Mouse (Mus musculus) gastrocnemius, postnatal 14 days (tissue): ENCODE results near the gene Sh3kbp1. TPM values are rescaled to one million over a fixed set of nuclear protein-coding genes. Genes with fewer than 3 reads are reported as not detected.

Experiments
- DNase-seq: peaks from one replicate; pipeline ENCODE4 v3.0.0; 2021; ENCODE audit warnings: mixed read lengths
- intact Hi-C: fragments of 180-260 bp; cut with DNase I; formaldehyde crosslinking; loops from one replicate; pipeline ENCODE4 v1.15.1; 2025; ENCODE audit warnings: low total_unique reads
- total RNA-seq, 2 experiments: library from RNA; stranded (reverse); gene quantifications; 2 replicates each; pipeline ENCODE4 v1.2.3; 2021

Sh3kbp1 gene
- total RNA-seq, 2 experiments from 2014 or later = 25.0 to 26.0 TPM

DNA sequence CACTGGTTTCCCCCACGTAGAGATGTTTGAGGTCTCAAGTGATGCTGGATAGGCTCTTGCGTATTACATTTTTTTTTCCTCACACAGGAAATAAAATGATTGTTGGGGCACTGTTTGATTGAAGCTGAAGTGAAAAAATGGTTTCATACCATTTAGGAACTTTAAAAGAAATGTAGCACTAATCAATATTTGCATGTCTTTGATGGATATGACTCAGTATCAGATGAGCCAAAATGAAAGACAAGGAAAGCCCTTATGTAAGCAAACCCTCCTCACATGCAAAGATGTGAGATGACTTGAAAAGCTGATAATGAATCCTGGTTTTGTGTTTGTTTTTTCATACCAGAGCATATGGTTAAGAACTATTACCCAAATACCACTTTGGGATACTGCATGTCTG is 272.0 kb downstream of the Sh3kbp1 start:
- no peak for DNase-seq
- intact Hi-C loops = no loop called here

DNA sequence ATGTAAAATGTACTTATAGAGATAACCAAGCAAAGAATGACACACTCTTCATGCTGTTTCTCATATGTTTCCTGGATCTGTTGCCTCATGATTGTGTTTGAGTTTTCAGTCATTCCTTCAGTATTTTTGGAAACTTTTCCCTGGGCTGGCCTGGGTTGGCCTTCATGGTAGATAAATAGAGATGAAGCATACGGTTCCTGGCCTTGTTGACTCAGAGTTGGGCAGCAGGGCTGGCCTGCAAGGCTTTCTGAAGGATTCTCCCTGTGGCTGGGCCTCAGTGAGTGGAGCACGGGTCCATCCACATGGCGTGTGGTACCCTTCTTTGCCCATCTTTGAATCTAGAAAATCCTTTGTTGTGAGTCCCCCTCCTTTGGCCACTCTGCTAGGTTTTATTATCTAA is 276.3 kb downstream of the Sh3kbp1 start:
- intact Hi-C loops = no loop called here

DNA sequence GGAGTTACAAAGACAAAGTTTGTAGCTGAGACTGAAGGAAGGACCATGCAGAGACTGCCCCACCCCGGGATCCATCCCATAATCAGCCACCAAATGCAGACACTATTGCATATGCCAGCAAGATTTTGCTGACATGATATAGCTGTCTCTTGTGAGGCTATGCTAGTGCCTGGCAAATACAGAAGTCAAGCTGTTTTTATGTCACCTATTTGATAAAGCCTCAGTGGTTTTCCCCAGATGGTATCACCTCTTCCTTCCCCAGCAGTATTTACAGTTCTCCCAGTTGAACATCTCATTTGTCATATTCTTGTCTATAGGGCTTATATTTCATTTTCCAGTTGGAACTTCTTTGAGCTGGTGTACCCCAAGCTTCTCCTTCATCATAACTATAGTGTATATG is 280.6 kb downstream of the Sh3kbp1 start:
- DNase-seq = no peak
- intact Hi-C loops = no loop called here

More for the DNA sequence above, 276.3 kb downstream of the Sh3kbp1 start:
- DNase-seq = no peak

DNA sequence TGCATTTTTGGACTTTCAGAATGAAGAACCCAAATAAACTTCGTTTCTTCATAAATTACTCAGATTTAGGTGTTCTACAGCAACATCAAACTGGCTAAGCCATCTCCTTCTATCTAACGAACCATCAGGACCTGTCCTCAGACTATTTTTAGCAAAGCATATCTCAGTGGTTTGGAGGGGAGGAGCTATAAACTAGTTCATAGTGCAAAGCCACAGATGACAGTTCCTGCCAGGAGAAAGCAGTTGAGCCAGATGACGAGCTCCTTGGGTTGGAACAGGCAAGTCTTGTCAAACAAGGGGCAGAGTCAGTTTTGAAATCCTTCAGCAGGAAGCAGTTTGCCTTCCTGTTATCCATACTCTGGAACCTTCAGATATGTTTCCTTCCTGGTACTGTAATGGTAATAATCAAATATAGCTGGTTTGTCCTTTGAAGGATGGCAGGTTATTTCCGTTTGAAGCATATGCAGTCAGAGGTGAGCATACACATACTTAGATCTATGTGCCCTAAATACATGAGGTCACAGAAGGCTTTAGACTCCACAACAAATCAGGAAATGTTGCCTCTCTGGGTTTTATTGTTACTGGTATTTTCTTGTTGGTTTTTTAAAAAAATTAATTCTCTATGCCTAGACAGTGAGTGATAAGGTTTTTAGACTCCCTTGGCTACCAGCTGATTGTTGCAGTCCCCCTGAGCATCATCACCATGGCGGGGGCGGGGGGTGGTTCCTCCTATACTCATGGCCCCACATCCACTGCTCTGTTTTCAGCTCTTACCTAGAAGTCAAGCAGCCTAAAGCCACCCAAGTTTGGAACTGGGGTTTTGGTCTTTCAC is 282.6 kb downstream of the Sh3kbp1 start:
- no peak for DNase-seq
- intact Hi-C loops = no loop called here

DNA sequence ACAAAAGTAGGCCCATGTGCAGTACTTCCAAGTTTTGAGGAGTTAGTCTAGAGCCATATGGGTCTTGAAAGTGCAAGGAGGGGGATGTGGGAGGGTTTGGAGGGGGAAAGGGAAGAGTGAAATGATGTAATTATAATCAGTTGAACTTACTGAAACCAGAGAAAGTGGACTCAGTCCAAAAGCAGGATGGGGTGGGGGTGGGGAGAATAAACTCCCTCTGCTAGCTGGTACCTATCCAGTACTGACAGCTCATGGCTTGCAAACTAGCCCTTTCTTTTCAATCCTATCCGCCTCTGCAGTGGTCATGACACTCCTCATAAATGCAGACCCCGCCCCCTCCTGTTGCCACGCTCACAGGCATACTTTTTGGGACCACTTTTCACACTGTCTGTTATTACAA is 283.5 kb downstream of the Sh3kbp1 start:
- DNase-seq = no peak
- intact Hi-C loops = no loop called here

DNA sequence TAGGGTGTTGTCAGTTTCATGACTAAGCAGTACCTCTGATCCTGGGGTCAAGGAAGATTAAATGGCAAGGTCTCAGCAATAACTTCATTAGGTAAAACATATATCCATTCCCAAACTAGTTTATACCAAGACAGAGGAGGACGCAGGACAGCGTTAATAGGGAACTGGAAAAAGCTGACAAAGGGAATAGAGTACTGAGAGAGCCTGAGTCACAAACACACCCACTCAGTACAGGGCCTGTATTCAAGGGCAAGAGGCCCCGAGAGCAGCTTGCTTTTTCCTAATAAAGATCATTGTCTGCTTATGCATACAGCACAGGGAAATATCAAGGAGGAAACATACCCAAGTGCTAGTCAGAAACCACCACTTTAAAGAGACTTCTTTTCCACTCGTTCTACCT is 284.5 kb downstream of the Sh3kbp1 start:
- no peak for DNase-seq
- intact Hi-C loops = no loop called here

DNA sequence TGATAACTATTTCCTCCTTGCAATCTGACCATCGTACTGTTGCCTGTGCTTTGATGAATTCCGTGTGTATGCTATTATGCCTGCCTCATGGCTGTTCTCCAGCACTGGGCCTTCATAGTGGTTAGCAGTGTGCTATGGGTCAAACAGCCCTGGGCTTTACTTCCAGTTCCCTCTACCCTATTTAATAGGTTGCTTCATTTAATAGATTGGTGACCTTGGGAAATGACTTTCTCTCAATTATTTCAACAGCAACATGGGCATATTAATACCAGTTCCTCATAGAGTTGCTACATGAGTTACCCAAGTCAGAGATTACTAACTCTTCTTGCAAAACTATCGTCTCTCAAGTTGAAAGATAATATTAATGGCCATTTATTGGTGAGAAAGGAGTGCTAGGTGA is 285.0 kb downstream of the Sh3kbp1 start:
- intact Hi-C loops = no loop called here
- DNase-seq = no peak

DNA sequence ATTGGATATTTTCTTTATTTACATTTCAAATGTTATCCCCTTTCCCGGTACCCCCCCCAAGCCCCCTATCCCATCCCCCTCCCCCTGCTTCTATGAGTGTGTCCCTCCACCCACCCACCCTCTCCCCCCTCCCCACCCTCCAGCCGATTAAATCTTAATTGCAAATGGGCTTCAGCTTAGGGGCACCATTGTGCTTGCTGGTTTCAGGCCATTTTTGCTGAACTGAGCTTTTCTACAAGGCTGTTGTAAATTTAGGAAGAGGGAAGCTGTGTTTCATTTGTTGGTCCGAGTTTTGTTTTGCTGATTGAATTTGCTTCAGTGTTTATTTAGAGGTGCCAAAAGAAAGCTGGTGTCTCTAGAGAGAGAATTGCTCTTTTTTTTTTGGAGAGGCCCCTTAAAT is 286.4 kb downstream of the Sh3kbp1 start:
- intact Hi-C loops = no loop called here
- no peak for DNase-seq

DNA sequence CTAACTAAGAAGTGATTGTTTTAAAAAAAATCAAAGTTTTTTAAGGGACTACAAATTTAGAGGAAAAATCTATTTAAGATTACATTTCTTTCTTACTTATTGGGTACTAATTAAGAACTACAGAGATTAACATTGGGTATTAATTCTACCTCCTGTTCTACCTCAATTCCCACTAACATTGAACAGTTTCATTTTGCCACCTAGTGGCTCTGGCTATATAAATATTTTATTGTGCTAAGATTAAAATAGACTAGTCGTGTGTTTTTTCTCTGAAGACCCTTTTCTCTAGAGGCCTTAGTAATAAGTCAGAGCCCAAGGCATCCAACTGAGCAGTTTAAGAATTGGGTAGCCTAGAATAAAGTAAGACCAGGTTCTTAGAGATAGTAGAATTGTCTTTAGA is 288.1 kb downstream of the Sh3kbp1 start:
- DNase-seq = no peak
- intact Hi-C loops = no loop called here

DNA sequence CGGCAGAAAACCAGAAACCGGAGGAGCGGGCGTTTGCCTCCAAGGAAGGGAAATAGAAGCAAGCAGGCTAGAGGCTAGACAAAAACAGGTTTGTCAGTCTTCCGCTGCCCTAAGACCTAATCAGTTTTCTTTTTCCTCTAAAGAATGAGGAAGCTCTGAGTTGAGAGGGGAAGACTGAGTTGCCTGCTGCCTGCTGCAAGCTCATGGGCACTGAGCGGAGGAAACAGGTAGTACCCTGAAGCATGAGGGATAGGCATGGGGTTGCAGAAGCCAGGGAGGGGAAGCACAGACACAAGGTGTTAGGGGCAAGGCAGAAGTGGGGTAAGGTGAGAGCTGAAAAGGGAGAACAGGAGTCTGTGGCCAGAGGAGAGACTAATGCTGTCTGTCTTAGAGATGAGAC is 297.7 kb downstream of the Sh3kbp1 start:
- no peak for DNase-seq

DNA sequence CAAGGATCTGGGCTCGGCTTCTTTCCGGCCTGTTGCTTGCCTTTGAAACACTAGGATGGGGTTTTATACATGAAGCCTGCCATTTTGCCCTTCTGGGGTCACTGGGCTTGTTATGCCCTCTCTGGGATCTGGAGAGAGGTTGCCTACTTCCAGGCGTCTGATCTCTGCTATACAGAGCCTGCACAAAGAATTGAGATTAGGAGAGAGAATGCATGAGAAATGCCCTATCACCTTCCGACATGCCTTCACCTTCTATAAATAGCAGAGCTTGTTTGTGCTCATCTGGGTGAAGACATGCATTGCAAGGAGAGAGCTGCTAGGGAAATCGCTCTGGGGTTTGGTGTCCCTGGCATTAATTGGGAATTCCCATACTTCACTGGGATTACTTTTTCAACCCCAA is 301.1 kb downstream of the Sh3kbp1 start:
- DNase-seq = no peak
- intact Hi-C loops = no loop called here

More for the DNA sequence above, 297.7 kb downstream of the Sh3kbp1 start:
- intact Hi-C loops = no loop called here

DNA sequence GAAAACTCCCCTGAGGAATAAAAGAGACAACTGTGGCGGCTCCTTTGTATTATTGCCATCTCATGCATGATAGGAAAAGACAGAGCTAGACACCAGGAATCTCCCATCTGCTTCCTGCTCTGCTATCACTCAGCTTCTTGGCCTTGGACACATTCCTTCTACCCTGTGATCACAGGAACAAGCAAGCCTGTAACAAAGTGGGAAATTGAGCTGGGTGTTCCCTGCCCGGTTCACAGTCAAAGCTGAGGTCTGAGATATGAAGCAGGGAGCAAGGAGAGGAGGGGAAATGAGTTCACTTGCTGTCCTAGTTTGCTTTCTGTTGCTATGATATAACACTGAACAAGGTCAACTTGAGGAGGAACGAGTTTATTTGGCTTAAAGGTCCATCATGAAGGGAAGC is 301.8 kb downstream of the Sh3kbp1 start:
- no peak for DNase-seq
- intact Hi-C loops = no loop called here

DNA sequence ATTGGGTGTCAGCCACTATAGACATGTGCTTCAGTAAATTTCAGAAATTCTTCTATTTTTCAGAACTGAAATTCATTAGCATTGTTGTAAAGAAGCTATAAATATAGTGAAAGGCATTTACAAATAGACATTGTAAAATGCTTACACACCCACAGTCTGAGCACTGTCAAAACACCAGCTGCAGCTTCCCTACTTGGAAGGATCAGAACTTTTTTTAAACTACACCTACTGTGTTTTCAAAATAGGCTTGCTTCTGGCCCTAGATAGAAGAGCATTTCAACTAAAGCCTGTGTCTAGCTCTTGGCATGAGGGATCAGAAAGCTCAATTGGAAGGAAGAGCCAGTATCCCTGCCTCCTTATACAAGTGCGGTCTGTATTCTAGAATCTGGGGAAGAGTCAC is 305.0 kb downstream of the Sh3kbp1 start:
- intact Hi-C loops = no loop called here
- no peak for DNase-seq

DNA sequence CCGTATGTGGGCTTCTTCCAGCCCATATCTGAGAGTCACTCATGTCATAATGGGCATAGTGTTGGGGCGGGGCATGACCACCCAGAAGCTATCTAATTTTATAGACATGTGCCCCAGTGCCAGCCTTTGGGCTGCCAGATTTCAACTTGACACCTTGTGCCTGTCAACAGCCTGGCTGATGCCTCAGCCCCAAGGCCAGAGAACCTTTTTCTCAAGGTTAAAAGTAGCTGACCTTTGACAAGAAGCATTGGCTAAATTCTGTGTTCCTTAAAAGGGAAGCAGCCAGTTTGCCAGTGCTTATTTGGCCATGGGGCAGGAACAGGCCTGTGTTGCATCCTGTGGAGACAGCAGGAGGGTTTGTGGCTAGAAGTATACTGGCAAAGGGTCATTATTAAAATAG is 315.5 kb downstream of the Sh3kbp1 start:
- DNase-seq = peak; percentile 34
- intact Hi-C loops = no loop called here

DNA sequence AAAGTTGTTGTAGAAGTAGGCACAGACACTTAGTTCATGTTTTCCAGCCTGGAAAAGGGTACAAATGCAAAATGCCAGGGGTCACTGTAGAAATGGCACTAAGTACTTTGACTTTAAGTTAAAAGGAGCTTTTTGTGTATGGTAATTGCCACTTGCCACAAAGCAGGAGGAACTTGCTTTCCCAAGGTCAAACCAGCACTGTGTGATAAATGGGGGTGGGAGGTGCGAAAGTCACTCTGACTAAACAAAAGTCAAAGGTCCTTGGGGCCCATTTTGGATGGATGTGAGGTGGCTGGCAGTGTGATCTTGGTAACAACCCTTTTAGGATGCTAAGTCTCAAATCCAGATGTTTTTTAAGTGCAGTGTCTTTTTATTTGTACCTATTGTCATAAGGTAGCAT is 316.5 kb downstream of the Sh3kbp1 start:
- intact Hi-C loops = no loop called here

DNA sequence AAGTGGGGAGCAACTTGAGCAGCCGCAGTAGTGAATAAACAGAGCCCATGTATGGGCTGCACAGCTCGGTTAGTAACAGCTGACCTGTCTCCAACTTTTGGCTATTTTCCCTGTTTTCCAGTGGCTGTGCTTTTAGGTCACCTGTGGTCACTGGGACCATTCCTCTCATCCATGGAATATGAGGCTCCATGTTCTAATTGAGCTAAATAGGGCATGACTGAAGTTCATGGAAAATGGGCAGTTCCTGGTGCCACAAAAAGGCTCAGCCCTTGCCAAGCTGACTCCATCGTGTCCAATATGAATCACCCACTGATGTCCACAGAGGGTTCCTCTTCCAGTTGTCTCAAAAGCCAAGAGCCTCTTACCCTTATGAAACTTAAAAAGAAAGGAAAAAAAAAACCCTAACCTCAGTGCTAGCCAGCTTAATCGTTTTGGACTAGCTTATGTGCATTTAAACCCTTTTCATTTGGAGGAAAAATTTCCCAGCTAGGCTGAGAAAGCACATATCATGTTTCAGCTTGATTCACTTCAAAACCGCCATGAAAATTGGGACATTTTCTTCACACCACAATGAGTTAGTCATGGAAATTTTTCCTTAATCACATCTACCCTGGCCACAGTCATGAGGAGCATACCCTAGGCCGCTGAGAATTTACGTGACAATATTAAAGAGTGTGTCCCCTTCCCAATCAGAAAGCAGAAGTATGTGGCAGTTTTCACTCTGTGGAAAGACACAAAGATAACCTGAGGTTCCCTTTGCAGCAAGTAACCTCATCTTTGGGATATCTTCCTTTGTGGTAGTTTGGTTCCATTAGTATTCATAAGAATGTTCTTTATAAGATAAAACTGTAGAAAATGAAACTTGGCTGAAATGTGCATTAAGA is 326.7 kb downstream of the Sh3kbp1 start:
- DNase-seq = no peak
- intact Hi-C loops = no loop called here

More for the DNA sequence above, 316.5 kb downstream of the Sh3kbp1 start:
- DNase-seq = no peak

DNA sequence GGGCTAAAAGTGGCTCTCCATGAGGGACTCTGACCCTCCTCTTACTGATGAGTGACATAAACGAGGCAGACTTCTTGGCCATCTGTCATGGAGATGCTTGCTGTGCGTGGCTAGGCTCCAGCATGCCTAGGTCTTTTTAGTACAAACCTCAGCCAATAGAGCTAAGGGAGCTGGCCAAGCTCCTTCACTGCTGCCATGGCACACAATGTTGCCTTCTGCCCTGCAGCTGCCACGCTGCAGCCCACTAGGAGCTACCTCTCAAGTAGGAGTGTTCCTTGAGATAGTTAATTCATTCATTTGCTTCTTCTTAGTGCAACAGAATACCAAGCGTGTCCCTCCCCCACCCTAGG is 327.3 kb downstream of the Sh3kbp1 start:
- intact Hi-C loops = no loop called here
- no peak for DNase-seq

DNA sequence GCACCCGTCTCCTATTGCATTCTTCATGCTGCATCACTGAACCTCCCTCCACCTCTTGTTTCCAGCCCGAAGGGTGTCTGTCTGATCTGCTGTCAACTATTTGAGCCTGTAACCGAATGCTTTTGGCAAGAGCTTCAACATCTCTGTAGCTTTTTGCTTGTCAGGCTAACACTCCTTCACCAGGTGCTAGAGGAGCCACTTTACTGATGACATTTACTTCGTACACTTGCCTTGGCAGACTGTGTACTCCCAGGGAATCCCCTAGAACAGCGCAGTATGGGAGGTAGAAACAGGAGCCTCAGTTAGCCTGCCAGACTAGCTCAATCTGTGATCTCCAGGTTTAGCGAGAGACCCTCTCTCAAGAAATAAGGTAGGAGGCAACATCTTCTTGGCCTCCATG is 328.4 kb downstream of the Sh3kbp1 start:
- intact Hi-C loops = no loop called here
- no peak for DNase-seq

DNA sequence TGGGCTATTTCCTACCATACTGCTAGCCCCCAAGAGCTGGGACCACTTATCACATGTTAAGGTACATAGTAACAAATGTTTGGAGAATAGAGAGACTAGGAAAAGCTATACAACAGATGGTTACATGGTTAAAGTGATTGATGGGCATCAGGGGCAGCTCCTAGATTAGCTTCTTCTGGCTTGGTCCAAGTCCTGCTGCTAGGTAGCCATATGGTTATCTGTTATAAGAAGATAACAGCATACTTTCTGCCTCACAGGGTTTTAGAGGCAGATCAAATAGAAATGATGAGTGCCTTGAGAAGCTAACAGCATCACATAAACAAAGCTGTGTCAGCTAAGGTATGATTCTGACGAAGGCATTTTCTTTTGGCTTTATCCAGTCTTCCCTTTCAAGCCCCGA is 334.3 kb downstream of the Sh3kbp1 start:
- no peak for DNase-seq
- intact Hi-C loops = loop anchor here (5.0 kb wide), 1 partner anchor 334 kb away; the partner anchor contains the start of gene Sh3kbp1

DNA sequence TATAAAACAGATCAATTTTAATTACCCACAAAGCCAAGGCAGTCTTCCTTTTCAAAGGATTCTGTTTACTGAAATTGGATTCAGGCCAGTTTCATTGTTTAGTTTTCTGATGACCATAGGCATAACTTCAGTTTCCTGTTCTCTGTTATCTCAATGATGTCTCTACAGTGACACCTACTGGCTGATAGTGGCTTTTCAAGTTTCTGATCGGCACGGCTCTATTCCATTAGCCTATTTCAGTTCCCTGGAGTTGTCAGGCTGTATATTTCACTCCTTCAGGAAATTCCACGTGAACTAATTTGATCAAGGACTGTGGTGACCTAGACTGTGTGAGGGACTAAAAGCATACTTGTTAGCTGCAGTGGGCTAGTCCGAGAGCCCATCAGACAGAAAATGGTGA is 336.2 kb downstream of the Sh3kbp1 start:
- intact Hi-C loops = loop anchor here (5.0 kb wide), 1 partner anchor 336 kb away; the partner anchor contains the start of gene Sh3kbp1
- no peak for DNase-seq

DNA sequence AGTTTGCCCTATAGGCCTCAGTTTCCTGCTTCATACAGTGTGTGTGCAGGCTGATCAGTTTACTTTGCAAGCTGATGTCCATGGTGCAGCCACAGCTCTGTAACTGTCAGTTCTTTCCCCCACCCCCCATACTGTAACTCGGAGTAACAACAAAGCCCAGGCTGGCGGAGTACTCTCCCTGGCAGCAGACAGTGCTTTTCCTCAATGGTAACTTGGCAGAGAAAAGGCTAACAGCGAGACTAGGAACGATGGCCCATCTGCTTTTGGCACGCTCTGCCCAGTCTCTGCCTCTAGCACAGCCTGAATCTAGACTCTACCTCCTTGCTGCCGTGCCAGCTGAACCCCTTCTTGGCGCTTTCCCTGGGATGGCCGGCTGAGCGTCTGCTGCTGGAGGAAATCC is 336.9 kb downstream of the Sh3kbp1 start:
- intact Hi-C loops = loop anchor here (5.0 kb wide), 1 partner anchor 337 kb away; the partner anchor contains the start of gene Sh3kbp1
- DNase-seq = no peak
